Mouse (Mus musculus): Measurements from ENCODE around the gene Olfr1205.

GRCm38 (mm10) chr2:88838477-88838876, 8.9 kb downstream of the Olfr1205 start:
- TF ChIP-seq POLR2A (IDR thresholded peaks at IDR 0.05; ENCODE audit: borderline replicate concordance, control insufficient read depth, low read depth, low read length) = no peak
- TF ChIP-seq CTCF (IDR thresholded peaks at IDR 0.05; ENCODE audit: control insufficient read depth, insufficient read depth, low read length) = no peak
